Mouse (Mus musculus) effector memory CD4-positive, alpha-beta T cell, adult 5 months (primary cell): ENCODE measurements around the gene Frk. TPM values are rescaled to one million over a fixed set of nuclear protein-coding genes. Genes with fewer than 3 reads are reported as not detected.

ENCODE experiments used
- polyA plus RNA-seq: library from polyadenylated mRNA; unstranded; fragments of 100-300 nt; shearing (Covaris generic); gene quantifications from one replicate; pipeline ENCODE4 v1.2.1, GENCODE M21; 2017

Gene Frk
- not detected for polyA plus RNA-seq

DNA sequence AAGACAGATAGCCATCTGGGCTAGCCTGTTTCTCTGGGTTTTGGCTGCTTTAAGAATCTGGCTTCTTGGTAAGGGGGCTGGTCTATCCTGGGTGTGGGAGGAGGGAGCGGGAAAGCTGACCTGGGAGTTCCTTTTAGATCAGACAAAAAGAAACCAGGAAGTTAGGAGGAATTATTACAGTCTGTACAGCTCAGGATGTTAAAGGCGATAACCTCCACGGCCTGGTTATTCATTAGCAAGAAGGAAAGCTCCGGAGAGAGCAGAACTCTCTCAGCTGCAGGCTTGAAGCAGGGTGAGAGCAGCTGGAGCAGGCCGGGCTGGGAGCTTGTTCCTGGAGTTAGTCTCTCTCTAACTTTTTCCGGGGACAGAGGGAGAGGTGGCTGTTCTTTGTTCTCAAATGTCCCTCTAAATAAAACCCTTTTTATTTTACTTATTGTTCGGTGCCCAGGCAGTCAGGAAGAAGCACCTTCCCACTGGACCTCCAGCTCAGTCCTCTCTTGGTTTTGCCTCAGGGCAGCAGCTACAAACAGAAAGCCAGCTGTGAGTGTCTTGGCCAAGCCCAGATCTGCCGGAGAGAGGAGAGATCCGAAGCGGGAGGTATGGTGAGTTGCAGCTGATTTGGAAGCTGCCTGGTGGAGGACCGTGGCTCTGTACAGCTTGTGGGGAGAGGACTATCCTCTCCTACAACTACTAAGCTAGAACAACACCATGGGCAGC is at the start of gene Frk:
Frk (plus strand) TSS at position 103 of the 717 bp plus-strand sequence.

Other genes with a start within 250 kb of the Frk start
- 113 TPM for gene Tspyl1, start 201.2 kb upstream of the Frk start, polyA plus RNA-seq
- gene Tspyl4, start 186.0 kb upstream of the Frk start, polyA plus RNA-seq = 12.5 TPM
- 0.47 TPM for gene Col10a1, start 93.4 kb upstream of the Frk start, polyA plus RNA-seq
- gene Nt5dc1, start 64.8 kb upstream of the Frk start, polyA plus RNA-seq = 55.6 TPM